Mouse (Mus musculus) heart, embryonic 12.5 days (tissue): Measurements from ENCODE around the gene Ppp6r3. TPM values are rescaled to one million over a fixed set of nuclear protein-coding genes. Genes with fewer than 3 reads are reported as not detected.

ENCODE experiments used
- ATAC-seq: fragments of 200-750 bp; cut with Nextera tagmentation; 2 replicates; pipeline ENCODE4 v1.8.0; 2017; ENCODE audit warnings: moderate TSS enrichment, moderate library complexity; ENCODE audit not compliant: insufficient number of reproducible peaks, low FRiP score
- H3K27ac ChIP-seq: fragments of 300-500 bp; sonication (generic); 2 replicates; pipeline ENCODE4 v1.5.1; 2016; ENCODE audit warnings: mild to moderate bottlenecking, moderate library complexity; ENCODE audit not compliant: poor library complexity, severe bottlenecking
- H3K27me3 ChIP-seq: fragments of 300-500 bp; sonication (generic); replicated peaks from 2 replicates; pipeline ENCODE4 v1.6.1; 2016; ENCODE audit warnings: mild to moderate bottlenecking, moderate library complexity
- H3K36me3 ChIP-seq: fragments of 300-500 bp; sonication (generic); 2 replicates; pipeline ENCODE4 v1.6.1; 2016; ENCODE audit warnings: mild to moderate bottlenecking, moderate library complexity
- H3K4me1 ChIP-seq: fragments of 300-500 bp; sonication (generic); replicated peaks from 2 replicates; pipeline ENCODE4 v1.6.1; 2016; ENCODE audit warnings: mild to moderate bottlenecking
- H3K4me2 ChIP-seq: fragments of 300-500 bp; sonication (generic); 2 replicates; pipeline ENCODE4 v1.6.1; 2016; ENCODE audit warnings: mild to moderate bottlenecking, moderate library complexity
- H3K4me3 ChIP-seq: fragments of 300-500 bp; sonication (generic); 2 replicates; pipeline ENCODE4 v1.5.1; 2016; ENCODE audit warnings: mild to moderate bottlenecking
- H3K9ac ChIP-seq: fragments of 300-500 bp; sonication (generic); 2 replicates; pipeline ENCODE4 v1.6.1; 2016; ENCODE audit warnings: mild to moderate bottlenecking, moderate library complexity
- H3K9me3 ChIP-seq: fragments of 300-500 bp; sonication (generic); replicated peaks from 2 replicates; pipeline ENCODE4 v1.6.1; 2016; ENCODE audit warnings: mild to moderate bottlenecking, moderate library complexity
- WGBS: fragments of 180-500 bp; shearing (Covaris S2); methylation state at CpG from one replicate; pipeline ENCODE4 v1.1.7; 2016; 5-methylcytosine and 5-hydroxymethylcytosine counted together
- polyA plus RNA-seq: library from polyadenylated mRNA; unstranded; fragments of >200 nt; fragmentation: Nextera tagmentation; extraction: Ambion mirVana; gene quantifications from 2 replicates; pipeline ENCODE4 v1.2.1, GENCODE M21; 2016

The Ppp6r3 gene
- 59.5 and 62.7 TPM in 2 replicates for polyA plus RNA-seq

DNA sequence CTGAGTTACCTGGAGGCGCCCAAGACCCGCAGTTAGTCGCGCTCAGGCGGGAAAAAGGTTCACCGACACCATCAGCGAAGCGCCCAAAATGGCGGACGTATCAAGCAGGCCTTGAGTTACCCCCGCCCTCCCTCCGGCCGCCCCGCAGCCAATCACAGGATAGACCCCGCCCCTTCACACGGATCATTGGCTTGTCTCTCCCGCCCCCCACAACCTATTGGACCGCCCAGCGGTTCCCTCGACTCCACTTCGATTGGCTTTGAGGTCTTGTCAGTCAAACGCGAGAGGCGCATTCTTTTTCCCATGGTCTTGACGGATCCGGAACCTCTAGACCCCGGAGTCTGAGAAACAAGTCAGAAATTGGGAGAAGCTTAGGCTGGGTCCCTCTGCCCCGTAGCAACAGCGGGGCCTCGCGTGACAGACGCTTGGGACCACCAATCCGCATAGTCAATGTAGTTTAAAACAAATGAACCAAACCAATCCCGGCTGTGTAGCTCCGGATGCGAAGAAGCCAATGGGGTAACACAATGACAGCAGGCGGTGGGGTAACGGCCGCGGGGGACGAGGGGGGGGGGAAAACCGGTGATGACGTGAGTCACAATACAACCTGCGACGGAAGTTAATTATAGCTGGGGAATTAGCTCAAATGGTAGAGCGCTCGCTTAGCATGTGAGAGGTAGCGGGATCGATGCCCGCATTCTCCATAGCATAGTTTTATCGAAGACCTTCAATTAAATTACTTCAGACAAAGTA lies at the start of gene Ppp6r3:
Ppp6r3 (minus strand) TSS at position 118 of the 753 bp plus-strand sequence.
- Histone ChIP-seq H3K9ac (peak within 1 kb of the TSS; percentile 95), H3K27me3 (no peaks in the 10 kb centered on the region), H3K36me3 (0 out of 2 replicates have a peak, but pooled peaks cover 2% of the 10 kb centered on the region), H3K4me3 (peak within 1 kb of the TSS; percentile 75), H3K4me1 (peaks cover 42% of the 10 kb centered on the region), H3K9me3 (no peaks in the 10 kb centered on the region), H3K4me2 (peak within 1 kb of the TSS; percentile 91), H3K27ac (peak within 1 kb of the TSS; percentile 95)
- under 1% methylated on average over 51 of the region's 51 CpGs for WGBS
- peak; percentile 98 for ATAC-seq

DNA sequence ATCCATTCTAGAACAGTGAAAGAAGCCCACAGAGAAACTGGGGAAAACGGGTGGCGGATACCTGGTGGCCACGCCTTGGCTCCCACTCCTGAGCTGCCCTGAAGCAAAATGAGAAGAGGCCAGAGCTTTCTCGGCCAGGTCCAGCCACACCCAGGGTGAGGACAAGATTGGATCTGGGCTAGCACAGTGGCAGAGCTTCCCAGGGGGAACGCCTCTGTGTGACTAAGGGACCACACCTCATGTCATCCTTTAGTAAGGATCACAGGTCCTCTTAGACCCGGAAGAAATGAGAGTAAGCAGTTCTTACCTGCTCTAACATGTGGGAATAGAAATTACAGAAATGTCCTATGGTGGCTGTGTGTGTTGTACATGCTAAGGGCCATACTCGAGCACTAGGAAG lies 49.6 kb upstream of the Ppp6r3 start:
- 84% methylated on average over 7 of the region's 7 CpGs for WGBS
- H3K4me3 ChIP-seq, result no peak overlapping the region
- no peaks in the 10 kb centered on the region for H3K27me3 ChIP-seq
- no peak overlapping the region for H3K4me2 ChIP-seq
- H3K9ac ChIP-seq, result no peak overlapping the region
- no peaks in the 10 kb centered on the region for H3K9me3 ChIP-seq
- no peak overlapping the region for H3K27ac ChIP-seq
- H3K36me3 ChIP-seq, result peaks cover 73% of the 10 kb centered on the region
- no peak for ATAC-seq
- peaks cover 3% of the 10 kb centered on the region; the same call in 1 of the 2 replicates for H3K4me1 ChIP-seq

DNA sequence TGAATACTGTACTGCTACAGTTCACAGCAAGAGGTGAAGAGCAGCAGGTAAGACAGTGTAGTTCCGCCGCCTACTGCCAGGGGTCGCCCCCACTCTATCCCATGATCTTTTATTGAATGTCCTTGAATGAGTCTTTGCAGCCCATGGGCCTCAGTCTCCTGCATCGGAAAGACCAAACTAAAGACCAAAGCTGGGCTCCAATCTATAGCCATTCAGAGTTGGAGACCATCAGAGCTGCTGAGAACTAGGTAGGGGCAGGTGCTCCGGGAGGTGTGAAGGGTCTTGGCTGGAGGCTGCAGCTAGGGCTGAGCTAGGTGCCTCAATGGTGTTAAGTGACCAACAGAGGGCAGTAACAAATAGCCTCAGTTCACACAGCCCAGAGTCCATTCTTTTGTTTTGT lies 48.3 kb upstream of the Ppp6r3 start:
- WGBS, result 62% methylated on average over 5 of the region's 5 CpGs
- ATAC-seq, result no peak
- Histone ChIP-seq H3K27me3 (no peaks in the 10 kb centered on the region), H3K36me3 (peaks cover 74% of the 10 kb centered on the region), H3K27ac (no peak overlapping the region), H3K9ac (no peak overlapping the region), H3K4me1 (no peaks in the 10 kb centered on the region; the same call in 1 of the 2 replicates), H3K4me2 (no peak overlapping the region), H3K4me3 (no peak overlapping the region), H3K9me3 (0 out of 2 replicates have a peak, but pooled peaks cover 9% of the 10 kb centered on the region)

DNA sequence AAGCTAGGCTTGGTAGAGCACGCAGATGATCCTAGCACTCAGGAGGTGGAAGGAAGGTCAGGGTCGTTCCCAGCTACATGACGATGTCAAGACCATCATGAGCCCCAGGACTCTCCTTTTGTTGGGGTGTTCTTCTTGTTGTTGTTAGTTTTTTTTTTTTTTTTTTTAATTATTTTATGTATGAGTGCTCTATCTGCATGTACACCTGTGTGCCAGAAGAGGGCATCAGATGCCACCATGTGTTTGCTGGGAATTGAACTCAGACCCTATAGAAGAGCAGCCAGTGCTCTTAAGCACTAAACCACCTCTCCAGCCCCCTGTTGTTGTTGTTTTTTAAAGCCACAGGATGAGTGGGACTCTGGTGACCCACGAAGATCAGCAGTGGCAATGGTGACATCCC lies 47.7 kb upstream of the Ppp6r3 start:
- no peak for ATAC-seq
- H3K4me2 ChIP-seq, result no peak overlapping the region
- WGBS, result 92% methylated on average over 4 of the region's 4 CpGs
- H3K27me3 ChIP-seq, result no peaks in the 10 kb centered on the region
- H3K9ac ChIP-seq, result no peak overlapping the region
- H3K4me3 ChIP-seq, result no peak overlapping the region
- H3K27ac ChIP-seq, result no peak overlapping the region
- H3K9me3 ChIP-seq, result 0 out of 2 replicates have a peak, but pooled peaks cover 9% of the 10 kb centered on the region
- peaks cover 74% of the 10 kb centered on the region for H3K36me3 ChIP-seq
- no peaks in the 10 kb centered on the region; the same call in 1 of the 2 replicates for H3K4me1 ChIP-seq

DNA sequence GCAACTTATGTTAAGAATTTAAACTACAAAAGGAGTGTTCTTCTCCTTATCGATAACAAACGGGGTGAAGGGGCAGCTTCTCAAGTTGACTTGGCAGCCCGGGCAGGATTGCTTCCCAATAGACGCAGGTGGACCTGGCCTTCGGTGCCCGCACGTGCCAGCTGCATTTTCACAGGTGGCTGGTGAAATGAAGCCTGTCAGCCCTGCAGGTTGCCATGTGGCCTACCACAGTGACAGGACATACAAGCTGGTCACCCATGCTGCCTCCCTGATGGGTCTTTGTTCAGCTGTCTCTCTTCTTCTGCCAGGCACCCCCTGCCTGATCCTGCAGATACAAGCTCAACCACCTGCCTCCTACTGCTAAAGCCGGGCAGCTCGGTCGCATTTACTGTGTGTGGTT lies 45.3 kb upstream of the Ppp6r3 start:
- Histone ChIP-seq H3K4me1 (no peaks in the 10 kb centered on the region), H3K27ac (no peak overlapping the region), H3K4me2 (no peak overlapping the region), H3K4me3 (no peak overlapping the region), H3K9me3 (0 out of 2 replicates have a peak, but pooled peaks cover 9% of the 10 kb centered on the region), H3K27me3 (no peaks in the 10 kb centered on the region), H3K9ac (no peak overlapping the region), H3K36me3 (peaks cover 65% of the 10 kb centered on the region)
- WGBS, result 84% methylated on average over 10 of the region's 10 CpGs
- ATAC-seq, result no peak

DNA sequence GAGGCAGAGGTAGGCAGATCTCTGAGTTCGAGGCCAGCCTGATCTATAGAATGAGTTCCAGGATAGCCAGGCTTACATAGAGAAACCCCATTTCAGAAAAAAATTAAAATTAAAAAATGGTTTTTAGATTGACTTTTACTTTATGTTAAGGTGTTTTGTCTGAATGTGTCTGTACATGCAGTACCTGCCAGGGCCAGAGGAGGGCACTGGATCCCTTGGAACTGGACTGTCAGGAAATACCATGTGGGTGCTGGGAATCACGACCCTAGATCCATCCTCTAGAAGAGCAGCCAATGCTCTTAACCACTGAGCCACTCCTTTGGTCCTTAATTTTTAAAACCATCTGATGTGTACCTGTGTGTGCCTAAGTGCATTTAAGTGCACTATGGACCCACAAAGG lies 43.8 kb upstream of the Ppp6r3 start:
- Histone ChIP-seq H3K27ac (no peak overlapping the region), H3K27me3 (no peaks in the 10 kb centered on the region), H3K4me3 (no peak overlapping the region), H3K4me2 (no peak overlapping the region), H3K9ac (no peak overlapping the region), H3K4me1 (no peaks in the 10 kb centered on the region), H3K36me3 (peaks cover 75% of the 10 kb centered on the region), H3K9me3 (0 out of 2 replicates have a peak, but pooled peaks cover 9% of the 10 kb centered on the region)
- WGBS, result 80% methylated on average over 2 of the region's 2 CpGs
- ATAC-seq, result no peak

DNA sequence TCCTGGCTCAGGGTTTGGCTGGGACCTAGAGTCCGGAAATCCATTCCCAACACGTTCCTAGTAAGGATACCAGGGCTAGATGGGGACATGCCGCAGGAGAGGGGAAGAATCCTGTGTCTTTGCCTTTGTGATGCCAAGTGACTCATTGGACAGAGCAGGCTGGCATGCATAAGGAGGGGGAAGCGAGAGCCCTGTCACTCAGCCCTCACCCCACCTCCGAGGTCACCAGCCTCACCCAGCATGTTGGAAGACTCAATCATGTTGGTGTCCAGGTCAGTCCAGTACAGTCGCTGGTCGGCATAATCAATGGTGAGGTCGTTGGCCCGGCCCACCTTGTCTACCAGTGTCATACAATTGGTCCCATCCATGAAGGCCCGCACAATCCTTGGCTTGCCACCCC lies 38.4 kb upstream of the Ppp6r3 start:
- Histone ChIP-seq H3K4me3 (no peak overlapping the region), H3K4me2 (no peak overlapping the region), H3K27ac (no peak overlapping the region), H3K27me3 (no peaks in the 10 kb centered on the region), H3K36me3 (peaks cover 67% of the 10 kb centered on the region), H3K9me3 (0 out of 2 replicates have a peak, but pooled peaks cover under 1% of the 10 kb centered on the region), H3K9ac (no peak overlapping the region), H3K4me1 (peaks cover 20% of the 10 kb centered on the region)
- ATAC-seq, result no peak
- 90% methylated on average over 10 of the region's 10 CpGs for WGBS

DNA sequence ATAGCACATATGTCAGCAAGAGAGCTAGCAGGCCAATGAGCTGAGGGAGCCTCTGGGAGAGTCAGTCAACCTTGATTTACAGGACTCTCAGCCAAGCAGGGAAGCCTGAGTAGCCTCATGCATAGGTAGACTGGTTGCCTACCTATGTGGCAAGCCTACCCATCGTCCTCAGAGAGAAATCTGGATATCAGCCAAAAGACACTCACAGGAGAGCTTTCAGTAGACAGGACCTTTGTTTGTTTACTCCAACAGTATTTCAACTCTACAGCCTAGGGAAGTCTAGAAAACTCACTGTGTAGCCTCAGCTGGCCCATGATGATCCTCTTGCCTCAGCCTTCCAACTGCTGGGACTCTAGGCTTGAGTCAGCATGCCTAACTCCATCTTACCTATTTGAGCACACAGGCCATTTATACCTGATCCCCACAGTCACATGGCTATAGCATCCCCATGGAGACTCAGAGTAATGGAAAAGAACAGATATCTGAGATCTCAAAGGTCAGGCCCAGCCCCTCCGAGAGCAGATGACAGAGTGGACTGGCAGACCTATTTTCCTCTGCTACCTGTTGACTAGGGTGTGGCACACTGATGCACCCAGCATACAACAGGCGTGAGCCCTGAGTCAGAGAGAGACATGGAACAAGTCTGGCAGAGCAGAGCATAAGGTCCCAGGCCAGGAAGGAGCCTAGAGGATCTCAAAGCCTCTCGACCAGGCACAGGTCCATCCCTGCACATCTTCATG lies 37.2 kb upstream of the Ppp6r3 start:
- no peak overlapping the region for H3K27ac ChIP-seq
- H3K27me3 ChIP-seq, result no peaks in the 10 kb centered on the region
- 80% methylated on average over 4 of the region's 4 CpGs for WGBS
- H3K4me1 ChIP-seq, result peaks cover 20% of the 10 kb centered on the region
- no peak for ATAC-seq
- no peak overlapping the region for H3K4me2 ChIP-seq
- H3K4me3 ChIP-seq, result no peak overlapping the region
- no peaks in the 10 kb centered on the region for H3K9me3 ChIP-seq
- peaks cover 54% of the 10 kb centered on the region for H3K36me3 ChIP-seq
- no peak overlapping the region for H3K9ac ChIP-seq

DNA sequence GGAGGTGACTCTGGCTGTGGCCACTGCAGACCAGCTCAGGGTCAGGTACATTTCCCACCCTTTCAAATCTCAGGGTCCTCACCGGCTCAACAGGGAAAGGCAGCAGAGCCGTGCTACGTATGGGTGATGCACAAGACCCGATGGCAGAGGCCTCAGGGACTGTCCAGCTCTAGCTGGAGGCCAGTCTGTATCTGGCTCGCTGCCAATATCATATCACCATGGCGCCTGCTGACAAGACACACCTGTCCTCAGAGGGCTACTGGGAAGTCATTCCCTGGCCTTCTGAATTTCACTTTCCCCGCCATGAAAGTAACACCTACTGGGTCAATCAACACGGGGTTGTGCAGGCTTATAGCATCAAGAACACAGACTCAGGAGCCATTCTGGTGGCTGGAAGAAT lies 36.2 kb upstream of the Ppp6r3 start:
- ATAC-seq, result no peak; the same call in 1 of the 2 replicates
- Histone ChIP-seq H3K27me3 (no peaks in the 10 kb centered on the region), H3K27ac (no peak overlapping the region), H3K36me3 (peaks cover 54% of the 10 kb centered on the region), H3K4me3 (no peak overlapping the region), H3K4me2 (no peak overlapping the region), H3K4me1 (peaks cover 20% of the 10 kb centered on the region), H3K9me3 (no peaks in the 10 kb centered on the region), H3K9ac (no peak overlapping the region)
- 57% methylated on average over 8 of the region's 8 CpGs for WGBS

DNA sequence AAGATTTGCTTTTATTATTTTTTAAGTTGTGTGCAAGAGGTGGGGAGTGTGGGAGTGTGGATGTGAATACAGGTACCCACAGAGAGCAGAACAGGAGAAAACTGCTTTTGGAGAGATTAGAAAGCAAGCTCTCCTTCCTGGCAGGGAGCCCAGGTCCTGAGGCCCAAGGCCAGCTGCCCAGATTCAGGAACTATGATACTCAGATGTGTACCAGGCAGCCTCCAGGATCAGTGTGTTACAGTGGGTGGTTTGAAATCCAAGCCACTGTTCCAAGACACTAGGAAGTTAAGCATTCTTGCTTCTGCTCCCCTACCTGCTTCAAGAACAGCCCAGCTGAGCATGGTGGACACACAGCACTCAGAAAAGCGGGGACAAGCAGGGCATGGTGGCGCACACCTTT lies 35.3 kb upstream of the Ppp6r3 start:
- H3K27me3 ChIP-seq, result no peaks in the 10 kb centered on the region
- no peak overlapping the region for H3K4me2 ChIP-seq
- H3K9ac ChIP-seq, result no peak overlapping the region
- peaks cover 60% of the 10 kb centered on the region for H3K36me3 ChIP-seq
- H3K9me3 ChIP-seq, result no peaks in the 10 kb centered on the region
- H3K4me3 ChIP-seq, result no peak overlapping the region
- H3K4me1 ChIP-seq, result peaks cover 20% of the 10 kb centered on the region
- no peak for ATAC-seq
- no peak overlapping the region for H3K27ac ChIP-seq
- WGBS, result 96% methylated on average over 2 of the region's 2 CpGs

DNA sequence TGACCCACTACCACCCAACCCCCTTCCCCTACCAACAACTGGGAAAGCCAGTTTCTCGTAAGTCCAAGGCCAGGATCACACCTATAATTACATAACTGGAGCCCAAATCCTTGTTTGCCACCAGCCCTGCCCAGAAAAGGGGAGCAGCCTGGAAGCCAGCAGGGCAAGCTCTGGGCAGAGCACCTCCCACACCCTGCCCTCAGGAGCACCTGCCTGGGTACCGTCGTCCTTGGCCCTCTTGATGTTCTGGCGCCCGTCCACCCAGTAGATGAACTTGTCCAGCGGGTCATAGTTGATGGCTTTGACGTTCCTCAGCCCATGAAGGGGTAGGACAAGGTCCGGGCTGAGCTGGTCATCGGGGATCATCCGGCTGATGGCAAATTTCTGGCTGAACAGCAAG lies 34.3 kb upstream of the Ppp6r3 start:
- no peak overlapping the region for H3K9ac ChIP-seq
- ATAC-seq, result no peak
- H3K27ac ChIP-seq, result no peak overlapping the region
- peaks cover 59% of the 10 kb centered on the region for H3K36me3 ChIP-seq
- H3K4me2 ChIP-seq, result no peak overlapping the region
- no peaks in the 10 kb centered on the region for H3K27me3 ChIP-seq
- 88% methylated on average over 10 of the region's 10 CpGs for WGBS
- no peaks in the 10 kb centered on the region for H3K9me3 ChIP-seq
- H3K4me3 ChIP-seq, result no peak overlapping the region
- H3K4me1 ChIP-seq, result peaks cover 20% of the 10 kb centered on the region
